Mouse (Mus musculus) kidney, postnatal 10 days (tissue): ENCODE data around the gene Bcr.
A peak's percentile ranks its signal among the peaks of the same experiment; 100 is the strongest.

ENCODE experiments used
- DNase-seq: peaks from one replicate; pipeline ENCODE4 v3.0.0; 2021; ENCODE audit warnings: mixed read lengths

Gene Bcr

GRCm38 (mm10) chr10:75191647-75192046, 131.3 kb downstream of the Bcr start:
- no peak for DNase-seq

- no peak for DNase-seq
Observed at GRCm38 (mm10) chr10:75197817-75198216, 137.4 kb downstream of the Bcr start.

GRCm38 (mm10) chr10:75200733-75201132, 140.3 kb downstream of the Bcr start:
- no peak for DNase-seq

- no peak for DNase-seq
Observed at GRCm38 (mm10) chr10:75206192-75206591, 145.8 kb downstream of the Bcr start.

GRCm38 (mm10) chr10:75210841-75211240, 150.4 kb downstream of the Bcr start:
- DNase-seq: no peak

- DNase-seq: peak; percentile 98
Observed at GRCm38 (mm10) chr10:75211807-75212645, 151.6 kb downstream of the Bcr start, which contains the start of gene Specc1l. TSS of gene Specc1l (plus strand) at chr10:75212073.

GRCm38 (mm10) chr10:75212981-75213380, 152.6 kb downstream of the Bcr start:
- DNase-seq: peak; percentile 33

- no peak for DNase-seq
Observed at GRCm38 (mm10) chr10:75220722-75221121, 160.3 kb downstream of the Bcr start.

- no peak for DNase-seq
Observed at GRCm38 (mm10) chr10:75221936-75222610, 161.7 kb downstream of the Bcr start.

- no peak for DNase-seq
Observed at GRCm38 (mm10) chr10:75222611-75222998, 162.2 kb downstream of the Bcr start.

- no peak for DNase-seq
Observed at GRCm38 (mm10) chr10:75224154-75224553, 163.8 kb downstream of the Bcr start.

GRCm38 (mm10) chr10:75224630-75225029, 164.2 kb downstream of the Bcr start:
- DNase-seq: no peak

GRCm38 (mm10) chr10:75227381-75227780, 167.0 kb downstream of the Bcr start:
- DNase-seq: no peak

GRCm38 (mm10) chr10:75230572-75230971, 170.2 kb downstream of the Bcr start:
- no peak for DNase-seq

- no peak for DNase-seq
Observed at GRCm38 (mm10) chr10:75231876-75232275, 171.5 kb downstream of the Bcr start.

- DNase-seq: no peak
Observed at GRCm38 (mm10) chr10:75232612-75233155, 172.3 kb downstream of the Bcr start.

- no peak for DNase-seq
Observed at GRCm38 (mm10) chr10:75233489-75233888, 173.1 kb downstream of the Bcr start.
